26 mouse cellular contexts compared by ENCODE assay signal in genomic region chr13:109720127-109720713, GRCm38 (mm10).
A peak's percentile ranks its signal among the peaks of the same experiment; 100 is the strongest.
DNase-seq lines count a peak whose midpoint lies in the region; ATAC-seq and TF ChIP-seq lines count a peak whose summit lies in the region.
"Had no signal": no experiment of that assay in that cellular context is flagged by ENCODE, and none has a peak within 500 bp of the region (broad histone marks: within the 10 kb centered on the region; RNA-seq: fewer than 3 reads in every experiment).

No protein-coding gene starts in this region.

- 0 out of 2 replicates have a peak overlapping the region, but pooled peaks have one; percentile 10 for H3K27ac ChIP-seq in hindbrain, embryonic 16.5 days (ENCODE audit: low read depth, low read length)
- no peak overlapping the region for H3K27ac ChIP-seq in hindbrain, postnatal 0 days
- H3K27ac ChIP-seq in lung, embryonic 15.5 days = no peak overlapping the region
- H3K27ac ChIP-seq in heart, adult 2 months = no peak overlapping the region
- H3K27ac ChIP-seq: embryonic facial prominence, embryonic 12.5 days; limb, embryonic 13.5 days; liver, embryonic 12.5 days had no signal

- ATAC-seq in hindbrain, embryonic 16.5 days = no peak
- ATAC-seq in hindbrain, postnatal 0 days = no peak
- peak; percentile 65; the same call in 1 of the 2 replicates for ATAC-seq in lung, embryonic 15.5 days (ENCODE audit: borderline replicate concordance, extremely low read depth, low FRiP score, low TSS enrichment)
- ATAC-seq: forebrain, embryonic 14.5 days; intestine, embryonic 16.5 days; liver, embryonic 12.5 days; midbrain, embryonic 16.5 days had no signal

- intact Hi-C loops in heart, adult 2 months (cut with DNase I) = no loop called here
- intact Hi-C loops in heart, postnatal 36 days (cut with DNase I) = no loop called here

- H3K36me3 ChIP-seq in hindbrain, embryonic 16.5 days (ENCODE audit: control insufficient read depth, insufficient read depth, low read length) = no peaks in the 10 kb centered on the region
- no peaks in the 10 kb centered on the region for H3K36me3 ChIP-seq in hindbrain, postnatal 0 days (ENCODE audit: insufficient read depth, low read length)
- no peaks in the 10 kb centered on the region for H3K36me3 ChIP-seq in lung, embryonic 15.5 days
- peaks cover 3% of the 10 kb centered on the region; the same call in 1 of the 2 replicates for H3K36me3 ChIP-seq in heart, adult 2 months (ENCODE audit: control insufficient read depth, insufficient read depth, low read length)
- H3K36me3 ChIP-seq: embryonic facial prominence, embryonic 12.5 days; limb, embryonic 13.5 days had no signal

- TF ChIP-seq CTCF in hindbrain, postnatal 0 days (IDR thresholded peaks at IDR 0.05; ENCODE audit: low read depth) = no peak
- no peak for TF ChIP-seq CTCF in heart, adult 2 months (IDR thresholded peaks at IDR 0.05)

- no peak overlapping the region for H3K4me2 ChIP-seq in hindbrain, embryonic 16.5 days (ENCODE audit: low read length)
- no peak overlapping the region for H3K4me2 ChIP-seq in hindbrain, postnatal 0 days (ENCODE audit: low read depth, low read length)
- no peak overlapping the region for H3K4me2 ChIP-seq in lung, embryonic 15.5 days
- H3K4me2 ChIP-seq: embryonic facial prominence, embryonic 12.5 days; limb, embryonic 13.5 days; liver, embryonic 12.5 days; midbrain, embryonic 11.5 days had no signal

- H3K4me3 ChIP-seq in hindbrain, embryonic 16.5 days (ENCODE audit: low read length) = no peak overlapping the region
- H3K4me3 ChIP-seq in hindbrain, postnatal 0 days (ENCODE audit: low read length) = no peak overlapping the region
- no peak overlapping the region for H3K4me3 ChIP-seq in lung, embryonic 15.5 days
- H3K4me3 ChIP-seq in heart, adult 2 months = no peak overlapping the region
- H3K4me3 ChIP-seq: embryonic facial prominence, embryonic 12.5 days; limb, embryonic 13.5 days; liver, embryonic 12.5 days had no signal

- H3K27me3 ChIP-seq in hindbrain, embryonic 16.5 days (replicated peaks; ENCODE audit: control insufficient read depth, insufficient read depth, low read length) = no peaks in the 10 kb centered on the region
- no peaks in the 10 kb centered on the region for H3K27me3 ChIP-seq in hindbrain, postnatal 0 days (ENCODE audit: insufficient read depth, low read length)
- H3K27me3 ChIP-seq in lung, embryonic 15.5 days = no peaks in the 10 kb centered on the region
- H3K27me3 ChIP-seq in heart, adult 2 months (ENCODE audit: control insufficient read depth, insufficient read depth, low read length) = no peaks in the 10 kb centered on the region
- H3K27me3 ChIP-seq: embryonic facial prominence, embryonic 12.5 days; limb, embryonic 13.5 days; liver, embryonic 12.5 days had no signal

- H3K79me2 ChIP-seq in heart, adult 2 months (replicated peaks; ENCODE audit: control insufficient read depth, insufficient read depth, low read length) = no peaks in the 10 kb centered on the region

- no peaks in the 10 kb centered on the region for H3K4me1 ChIP-seq in hindbrain, embryonic 16.5 days (ENCODE audit: control insufficient read depth, insufficient read depth, low read depth, low read length)
- no peaks in the 10 kb centered on the region for H3K4me1 ChIP-seq in hindbrain, postnatal 0 days (ENCODE audit: insufficient read depth, low read length)
- H3K4me1 ChIP-seq in lung, embryonic 15.5 days = peaks cover 8% of the 10 kb centered on the region; the same call in 1 of the 2 replicates
- H3K4me1 ChIP-seq in heart, adult 2 months (ENCODE audit: control insufficient read depth, insufficient read depth, low read length) = no peaks in the 10 kb centered on the region; the same call in 1 of the 2 replicates

- no peak overlapping the region for H3K9ac ChIP-seq in hindbrain, embryonic 16.5 days (ENCODE audit: low read depth, low read length)
- no peak overlapping the region for H3K9ac ChIP-seq in hindbrain, postnatal 0 days (replicated peaks; ENCODE audit: low read length)
- H3K9ac ChIP-seq in lung, embryonic 15.5 days = no peak overlapping the region
- no peak overlapping the region for H3K9ac ChIP-seq in heart, adult 2 months (ENCODE audit: low read depth, low read length)
- H3K9ac ChIP-seq: embryonic facial prominence, embryonic 12.5 days; limb, embryonic 13.5 days; liver, embryonic 12.5 days had no signal

- TF ChIP-seq EP300 in heart, adult 2 months (IDR thresholded peaks at IDR 0.05; ENCODE audit: insufficient read depth, low read depth, low read length) = no peak

- DNase-seq in hindbrain, postnatal 0 days (ENCODE audit: low spot score) = no peak
- no peak for DNase-seq in lung, postnatal 14 days
- peak; percentile 72 for DNase-seq in adipocyte (ENCODE audit: low spot score)
- DNase-seq in heart, adult 2 months = no peak
- no peak for DNase-seq in heart, postnatal 36 days
- DNase-seq: adrenal gland, adult 8-10 months; cerebellum, adult 8-10 months; cerebellum, postnatal 36 days; embryo, embryonic 11 days; heart, postnatal 14 days; kidney, adult 8-10 months; kidney, postnatal 10 days; lung, adult 18-20 months; right cerebral cortex, postnatal 25 days; spleen, adult 18-20 months; thymus, adult 2 months; thymus, postnatal 36 days had no signal

- WGBS in hindbrain, embryonic 16.5 days = 93% methylated on average over 2 of the region's 2 CpGs
- 91% methylated on average over 2 of the region's 2 CpGs for WGBS in hindbrain, postnatal 0 days
- 78% methylated on average over 2 of the region's 2 CpGs for WGBS in lung, embryonic 15.5 days
- WGBS in heart, adult 2 months = 81% methylated on average over 2 of the region's 2 CpGs

- no peak for TF ChIP-seq POLR2A in heart, adult 2 months (IDR thresholded peaks at IDR 0.05; ENCODE audit: insufficient read depth, low read depth, low read length)

- H3K9me3 ChIP-seq in hindbrain, embryonic 16.5 days (ENCODE audit: control insufficient read depth, low read length) = no peaks in the 10 kb centered on the region
- H3K9me3 ChIP-seq in hindbrain, postnatal 0 days (ENCODE audit: low read length) = no peaks in the 10 kb centered on the region
- no peaks in the 10 kb centered on the region for H3K9me3 ChIP-seq in lung, embryonic 15.5 days
- H3K9me3 ChIP-seq: embryonic facial prominence, embryonic 12.5 days; limb, embryonic 13.5 days; liver, embryonic 12.5 days had no signal
